Mouse (Mus musculus) splenic B cell, adult 2 months (primary cell): ENCODE measurements around the gene Ncaph.
"Not testable (repeated sequence)": the region's sequence is repeated elsewhere in the genome, so short reads cannot be mapped to it uniquely, and the experiment has no call there.

Experiments
- DNase-seq: peaks from one replicate; pipeline ENCODE4 v3.0.0-alpha.2; 2011; ENCODE audit warnings: low read depth, low spot score
- H3K27me3 ChIP-seq: 2 replicates; pipeline ENCODE4 v1.6.1; 2012; ENCODE audit warnings: mild to moderate bottlenecking, low read length, moderate library complexity, mixed read lengths; ENCODE audit not compliant: control insufficient read depth, poor library complexity, insufficient read depth, severe bottlenecking
- H3K36me3 ChIP-seq: 2 replicates; pipeline ENCODE4 v1.6.1; 2012; ENCODE audit warnings: mild to moderate bottlenecking, low read length, moderate library complexity, mixed read lengths; ENCODE audit not compliant: control insufficient read depth, poor library complexity, insufficient read depth, severe bottlenecking

Ncaph gene

GRCm38 (mm10) chr2:127133621-127134461 lies at the start of gene Ncaph:
Gene Ncaph (minus strand): TSS chr2:127133954.
- no peaks in the 10 kb centered on the region for H3K27me3 ChIP-seq
- peak; percentile 94 for DNase-seq

GRCm38 (mm10) chr2:127182598-127183381 lies 49.0 kb upstream of the Ncaph start:
- no peaks in the 10 kb centered on the region for H3K27me3 ChIP-seq
- DNase-seq = peak; percentile 93
- H3K36me3 ChIP-seq = no peaks in the 10 kb centered on the region

More at GRCm38 (mm10) chr2:127133621-127134461, at the start of gene Ncaph:
- no peaks in the 10 kb centered on the region for H3K36me3 ChIP-seq

- not testable (repeated sequence) for H3K36me3 ChIP-seq, H3K27me3 ChIP-seq
- DNase-seq = peak; percentile 78
These were observed 32.5 kb upstream of the Ncaph start for GRCm38 (mm10) chr2:127166261-127166660.

GRCm38 (mm10) chr2:127165675-127166074 lies 31.9 kb upstream of the Ncaph start:
- DNase-seq = peak; percentile 29
- Histone ChIP-seq H3K36me3 (no peaks in the 10 kb centered on the region), H3K27me3 (no peaks in the 10 kb centered on the region)

- no peaks in the 10 kb centered on the region for H3K36me3 ChIP-seq
- H3K27me3 ChIP-seq = no peaks in the 10 kb centered on the region
- DNase-seq = no peak
These were observed 11.9 kb upstream of the Ncaph start for GRCm38 (mm10) chr2:127145699-127146098.

GRCm38 (mm10) chr2:127143158-127144063 lies 9.7 kb upstream of the Ncaph start, which contains the start of gene Itpripl1:
Gene Itpripl1 (minus strand): TSS chr2:127143442.
- Histone ChIP-seq H3K36me3 (peaks cover 3% of the 10 kb centered on the region; the same call in 1 of the 2 replicates), H3K27me3 (no peaks in the 10 kb centered on the region)
- peak; percentile 67 for DNase-seq

GRCm38 (mm10) chr2:127142577-127143157 lies 8.9 kb upstream of the Ncaph start:
- Histone ChIP-seq H3K27me3 (no peaks in the 10 kb centered on the region), H3K36me3 (peaks cover 3% of the 10 kb centered on the region; the same call in 1 of the 2 replicates)
- DNase-seq = no peak

- DNase-seq = no peak
- no peaks in the 10 kb centered on the region for H3K27me3 ChIP-seq
- peaks cover 3% of the 10 kb centered on the region; the same call in 1 of the 2 replicates for H3K36me3 ChIP-seq
These were observed 8.3 kb upstream of the Ncaph start for GRCm38 (mm10) chr2:127142031-127142430.

GRCm38 (mm10) chr2:127140011-127140410 lies 6.3 kb upstream of the Ncaph start:
- H3K27me3 ChIP-seq = no peaks in the 10 kb centered on the region
- no peak for DNase-seq
- H3K36me3 ChIP-seq = peaks cover 3% of the 10 kb centered on the region; the same call in 1 of the 2 replicates

GRCm38 (mm10) chr2:127139605-127140004 lies 5.9 kb upstream of the Ncaph start:
- Histone ChIP-seq H3K27me3 (no peaks in the 10 kb centered on the region), H3K36me3 (peaks cover 3% of the 10 kb centered on the region; the same call in 1 of the 2 replicates)
- DNase-seq = peak; percentile 19

- Histone ChIP-seq H3K36me3 (peaks cover 3% of the 10 kb centered on the region; the same call in 1 of the 2 replicates), H3K27me3 (no peaks in the 10 kb centered on the region)
- DNase-seq = no peak
These were observed 5.3 kb upstream of the Ncaph start for GRCm38 (mm10) chr2:127139094-127139493.

GRCm38 (mm10) chr2:127138449-127138848 lies 4.7 kb upstream of the Ncaph start:
- DNase-seq = no peak
- H3K27me3 ChIP-seq = no peaks in the 10 kb centered on the region
- peaks cover 3% of the 10 kb centered on the region; the same call in 1 of the 2 replicates for H3K36me3 ChIP-seq

- Histone ChIP-seq H3K27me3 (no peaks in the 10 kb centered on the region), H3K36me3 (peaks cover 3% of the 10 kb centered on the region; the same call in 1 of the 2 replicates)
- DNase-seq = no peak
These were observed 4.2 kb upstream of the Ncaph start for GRCm38 (mm10) chr2:127137838-127138420.
